Mouse (Mus musculus): ENCODE results near the gene Mettl5.
"Not testable (repeated sequence)": the region's sequence is repeated elsewhere in the genome, so short reads cannot be mapped to it uniquely, and the experiment has no call there.

The Mettl5 gene

DNA sequence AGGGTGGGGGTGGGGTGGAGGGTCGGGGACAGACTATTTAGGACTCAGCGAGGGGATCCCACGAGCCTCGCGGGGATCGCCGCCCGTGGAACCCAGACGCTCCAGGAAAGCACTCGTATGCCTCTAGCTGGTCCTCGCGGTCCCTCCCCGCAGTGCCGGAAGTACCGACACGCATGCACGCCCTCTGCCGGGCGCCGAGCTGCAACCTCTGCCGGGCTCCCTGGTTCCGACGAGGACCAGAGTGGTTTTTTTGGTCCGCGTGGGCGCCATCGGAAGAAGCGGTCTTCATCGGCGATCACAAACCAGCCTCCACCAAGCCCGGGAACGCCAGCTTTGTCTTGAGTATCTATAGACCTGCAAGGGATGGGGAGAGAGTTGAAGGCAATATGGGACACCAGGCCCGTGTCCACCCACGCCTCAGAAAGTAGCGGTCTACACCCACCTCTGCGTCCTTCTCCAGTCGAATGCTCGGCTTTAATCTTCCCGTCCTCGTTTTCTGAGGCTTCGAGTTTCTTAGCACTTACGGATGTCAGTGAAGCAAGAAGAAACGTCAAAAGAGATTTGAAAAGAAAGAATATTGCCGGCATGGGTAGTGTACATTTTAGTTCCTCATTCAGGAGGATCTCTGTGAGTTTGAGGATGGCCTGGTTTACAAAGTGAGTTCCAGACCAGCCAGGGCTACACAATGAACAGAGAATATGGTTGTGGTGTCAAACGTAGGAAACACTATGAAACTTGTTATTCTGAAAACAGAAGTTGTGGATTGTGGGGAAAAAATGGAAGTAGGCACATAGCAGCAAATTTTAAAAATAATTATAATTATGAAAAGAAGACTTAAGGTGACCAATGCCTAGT lies at the start of gene Mettl5:
Gene Mettl5, minus strand, starts transcription at position 165 of the 855 bp plus-strand sequence.
- peak; percentile 89 to 95 for DNase-seq

DNA sequence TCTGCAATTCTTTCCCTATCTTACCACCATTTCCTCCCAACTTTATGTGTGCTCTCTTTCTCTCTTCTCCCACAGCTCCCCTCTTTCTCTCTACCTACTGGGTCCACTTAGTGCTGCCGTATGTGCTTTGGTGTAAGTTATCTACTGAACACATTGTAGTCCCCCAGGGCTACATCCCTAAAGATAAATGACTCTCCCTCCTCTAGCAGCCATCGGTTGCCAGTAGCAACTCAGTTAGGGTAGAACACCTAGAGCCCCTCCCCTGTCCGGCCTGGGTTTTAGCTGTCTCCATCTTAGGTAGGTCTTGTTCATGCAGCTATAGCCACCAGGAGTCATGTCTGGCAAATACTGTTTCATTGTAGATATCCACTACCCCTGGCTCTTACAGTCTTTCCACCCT lies 39.5 kb upstream of the Mettl5 start:
- no peak for DNase-seq

DNA sequence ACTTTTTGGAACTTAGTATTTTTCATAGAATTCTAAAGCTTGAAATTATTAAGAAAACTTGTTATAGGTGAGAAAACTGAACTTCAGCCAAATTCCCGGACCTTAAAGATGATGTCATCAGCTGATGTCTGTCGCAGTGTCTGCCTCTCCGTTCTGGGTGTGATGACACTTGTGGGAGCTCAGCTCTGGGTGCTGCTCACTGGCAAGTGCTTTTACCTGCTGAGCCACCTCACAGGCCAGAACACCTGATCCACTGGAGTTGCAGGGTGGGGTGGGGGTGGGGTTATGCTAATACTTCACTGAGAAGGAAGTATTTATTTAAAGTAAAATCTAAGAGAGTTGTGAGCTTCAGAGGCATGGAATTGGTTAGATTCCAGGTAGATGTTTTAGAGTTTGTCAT lies 31.9 kb upstream of the Mettl5 start:
- no peak for DNase-seq

DNA sequence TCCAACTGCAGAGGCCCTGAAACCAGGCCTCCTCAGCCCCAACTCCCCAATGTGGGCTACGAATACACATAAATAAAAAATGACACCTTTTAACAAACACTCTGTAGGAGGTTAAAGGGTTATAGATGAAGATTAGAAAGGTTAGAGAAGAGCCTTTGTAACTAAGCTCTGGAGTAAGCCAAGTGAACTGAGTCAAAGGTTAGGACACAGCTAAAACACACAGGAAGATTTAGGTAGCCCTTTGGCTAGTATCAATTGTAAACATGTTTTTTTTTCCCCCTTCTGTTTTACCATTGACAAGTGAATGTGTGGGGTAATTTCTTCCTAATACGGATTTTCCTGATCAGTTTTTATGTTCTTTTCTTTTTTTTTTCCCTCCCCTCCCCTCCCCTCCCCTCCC lies 27.4 kb upstream of the Mettl5 start:
- DNase-seq, result no peak

DNA sequence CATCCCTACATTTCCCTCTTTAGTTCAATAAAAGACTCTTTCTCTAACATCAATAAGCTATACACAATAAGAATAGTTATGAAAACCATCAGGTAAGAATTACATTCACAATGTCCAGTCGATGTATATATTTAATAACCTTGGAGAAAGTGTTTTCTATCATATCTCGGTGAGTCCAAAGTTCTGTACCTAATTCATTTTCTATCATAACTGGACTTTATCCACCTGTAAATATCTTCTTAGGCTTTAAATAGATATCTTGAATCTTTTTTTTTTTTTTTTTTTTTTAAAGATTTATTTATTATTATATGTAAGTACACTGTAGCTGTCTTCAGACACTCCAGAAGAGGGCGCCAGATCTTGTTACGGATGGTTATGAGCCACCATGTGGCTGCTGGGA lies 22.0 kb upstream of the Mettl5 start:
- DNase-seq, result not testable (repeated sequence)

DNA sequence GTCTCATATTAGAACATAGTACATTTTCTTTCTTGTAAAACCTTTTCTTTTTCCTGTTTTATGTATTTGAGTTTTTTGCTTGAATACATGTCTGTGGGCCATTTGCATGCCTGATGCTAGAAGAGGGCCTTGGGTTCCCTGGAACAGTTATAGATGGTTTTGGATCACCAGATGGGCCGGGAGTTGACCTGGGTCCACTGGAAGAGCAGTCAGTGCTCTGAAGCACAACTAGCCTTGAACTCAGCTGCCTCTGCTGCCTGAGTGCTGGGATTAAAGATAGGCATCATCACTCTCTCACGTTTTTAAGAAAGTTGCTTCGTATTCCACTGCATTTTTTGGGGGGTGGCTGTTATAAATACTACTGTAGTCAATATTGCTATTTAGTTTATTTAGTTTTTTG lies 18.1 kb upstream of the Mettl5 start:
- DNase-seq, result no peak

DNA sequence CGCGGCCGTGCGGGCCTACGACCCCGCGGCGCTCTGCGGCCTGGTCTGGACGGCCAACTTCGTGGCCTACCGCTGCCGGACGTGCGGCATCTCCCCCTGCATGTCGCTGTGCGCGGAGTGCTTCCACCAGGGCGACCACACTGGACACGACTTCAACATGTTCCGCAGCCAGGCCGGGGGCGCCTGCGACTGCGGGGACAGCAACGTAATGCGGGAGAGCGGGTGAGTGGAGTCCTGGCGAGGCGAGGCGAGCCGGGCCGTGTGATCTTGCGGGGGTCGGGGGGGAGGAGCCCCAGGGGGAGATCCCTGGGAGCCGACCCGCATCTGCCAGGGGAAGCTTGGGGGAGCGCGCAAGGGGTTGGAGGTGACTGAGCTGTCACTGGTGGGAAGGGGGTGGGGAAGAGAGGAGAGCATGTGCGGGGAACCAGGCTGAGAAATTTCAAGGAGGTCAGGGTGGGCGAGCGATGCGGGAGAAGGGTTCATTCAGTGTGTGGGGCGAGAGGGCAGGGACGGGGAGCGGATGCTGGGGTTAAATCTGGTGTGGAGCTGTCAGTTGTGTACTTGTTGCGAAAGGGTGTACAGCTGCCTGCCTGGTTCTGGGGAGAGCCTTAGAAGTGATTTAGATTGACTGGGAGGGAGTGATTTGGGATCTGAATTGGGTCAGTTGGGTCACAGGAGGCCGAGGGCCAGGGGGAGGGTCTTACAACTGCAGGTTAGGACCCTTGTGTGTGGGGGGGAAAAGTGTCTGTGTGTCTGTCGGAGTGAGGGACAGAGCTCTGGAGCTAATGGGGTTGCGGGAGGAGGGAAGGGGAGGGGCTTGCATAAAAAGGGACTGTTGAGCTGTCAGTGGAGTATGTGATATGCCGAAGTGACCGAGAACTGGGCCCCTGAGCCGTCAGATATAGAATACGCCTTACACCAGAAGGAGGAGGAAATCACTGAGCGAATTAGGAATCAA lies 12.5 kb upstream of the Mettl5 start:
- DNase-seq, result peak; percentile 66 to 73

DNA sequence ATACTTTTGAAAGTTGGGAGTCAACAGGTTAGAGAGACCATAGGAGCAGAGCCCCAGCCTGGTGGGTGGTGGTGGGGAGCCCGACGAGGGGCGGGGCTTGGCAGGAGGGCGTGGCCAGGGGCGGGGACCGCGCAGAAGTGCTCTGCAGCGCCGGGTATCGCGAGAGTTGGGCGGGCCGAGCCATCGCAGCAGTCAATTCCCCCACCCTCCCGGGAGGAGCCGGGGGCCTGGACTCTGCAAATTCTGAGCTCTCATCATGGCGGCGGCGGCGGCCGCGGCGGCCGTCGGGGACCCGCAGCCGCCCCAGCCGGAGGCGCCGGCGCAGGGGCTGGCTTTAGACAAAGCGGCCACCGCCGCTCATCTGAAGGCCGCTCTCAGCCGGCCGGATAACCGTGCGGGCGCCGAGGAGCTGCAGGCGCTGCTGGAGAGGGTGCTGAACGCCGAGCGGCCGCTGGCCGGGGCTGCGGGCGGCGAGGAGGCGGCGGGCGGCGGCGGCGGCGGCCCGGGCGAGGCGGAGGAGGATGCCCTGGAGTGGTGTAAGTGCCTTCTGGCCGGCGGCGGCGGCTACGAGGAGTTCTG lies 11.7 kb upstream of the Mettl5 start, which contains the start of gene Ubr3:
Gene Ubr3, plus strand, starts transcription at position 208 of the 579 bp plus-strand sequence.
- DNase-seq, result peak; percentile 98 to 100

DNA sequence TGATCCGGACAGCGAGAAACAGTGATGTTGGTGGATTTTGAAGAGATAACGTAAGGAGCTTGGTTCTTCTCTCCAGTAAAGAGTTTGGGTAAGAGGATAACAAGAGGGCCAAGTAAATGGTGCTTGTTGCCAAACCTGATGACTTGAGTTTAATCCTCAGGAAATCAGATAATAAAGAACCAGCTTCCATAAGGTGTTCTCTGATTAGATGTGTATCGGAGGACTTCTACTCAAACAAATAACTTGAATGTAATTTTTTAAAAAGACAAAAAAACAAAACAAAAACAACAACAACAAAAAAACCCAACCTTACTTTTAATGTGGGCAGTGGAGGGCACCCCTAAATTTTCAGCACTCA lies 10.8 kb upstream of the Mettl5 start:
- no peak for DNase-seq

DNA sequence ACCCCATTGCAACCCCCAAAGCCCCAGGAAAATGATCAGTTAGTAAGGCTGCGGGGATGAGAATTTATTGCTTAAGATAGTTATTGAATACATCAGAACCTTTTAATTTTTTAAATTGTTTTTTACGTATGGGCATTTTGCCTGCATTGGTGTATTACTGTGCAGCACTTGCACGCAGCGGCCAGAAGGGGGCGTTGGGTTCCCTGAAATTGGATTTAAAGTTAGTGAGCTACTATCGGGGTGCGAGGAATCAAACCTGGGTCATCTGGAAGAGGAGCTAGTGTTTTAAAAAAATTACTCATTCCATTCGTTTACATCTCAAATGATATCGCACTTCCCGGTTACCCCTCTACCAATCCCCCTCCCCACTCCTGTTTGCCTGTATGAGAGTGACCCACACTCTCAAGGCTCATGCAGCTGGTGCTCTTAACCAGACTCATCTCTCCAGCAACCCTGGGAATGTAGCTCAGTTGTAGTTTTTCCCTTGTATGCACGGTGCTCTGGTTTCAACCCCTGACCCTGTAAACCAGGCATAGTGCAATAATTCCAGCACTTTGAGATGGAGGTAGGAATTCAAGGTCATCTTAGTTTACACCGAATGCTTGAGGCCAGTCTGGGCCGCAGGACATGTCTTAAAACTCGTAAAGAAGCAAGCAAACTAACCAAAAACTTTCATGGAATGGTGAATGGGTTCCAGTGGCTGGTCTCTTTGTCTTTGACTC lies 10.2 kb upstream of the Mettl5 start:
- DNase-seq, result peak in 1 of 2 experiments; percentile 16

DNA sequence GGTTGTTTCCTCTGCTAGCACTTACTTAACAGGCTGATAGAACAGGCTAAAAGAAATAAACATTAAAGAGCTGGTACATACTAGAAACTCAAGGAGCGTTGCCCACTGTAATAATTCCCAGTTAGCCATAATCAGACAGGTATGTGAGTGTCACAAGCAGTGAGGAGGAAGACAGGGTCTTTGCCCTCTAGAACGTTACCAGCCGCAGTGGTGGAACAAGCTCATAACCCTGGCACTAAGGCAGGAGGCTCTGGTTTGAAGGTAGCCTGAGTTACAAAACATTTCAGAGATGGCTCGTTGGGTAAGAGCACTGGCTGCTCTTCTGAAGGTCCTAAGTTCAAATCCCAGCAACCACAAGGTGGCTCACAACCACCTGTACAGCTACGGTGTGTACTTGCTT lies 8.5 kb upstream of the Mettl5 start:
- DNase-seq, result no peak

DNA sequence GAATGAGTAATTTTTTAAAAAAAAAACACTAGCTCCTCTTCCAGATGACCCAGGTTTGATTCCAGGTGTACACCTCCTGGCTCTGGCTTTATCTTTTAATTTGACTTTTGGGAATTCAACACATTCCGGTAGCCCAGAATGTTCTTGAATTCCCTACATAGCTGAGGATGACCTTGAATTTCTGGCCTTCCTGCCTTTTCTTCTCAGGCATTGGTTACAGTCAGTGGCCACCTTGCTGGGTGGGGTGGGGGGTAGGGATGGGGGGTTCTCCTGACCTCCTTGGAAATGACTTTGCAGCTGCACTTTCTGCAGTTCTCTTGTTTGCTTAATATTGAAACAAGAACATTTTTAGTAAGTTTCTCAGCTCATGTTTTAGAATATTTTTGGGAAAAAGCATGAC lies 7.7 kb upstream of the Mettl5 start:
- no peak for DNase-seq

DNA sequence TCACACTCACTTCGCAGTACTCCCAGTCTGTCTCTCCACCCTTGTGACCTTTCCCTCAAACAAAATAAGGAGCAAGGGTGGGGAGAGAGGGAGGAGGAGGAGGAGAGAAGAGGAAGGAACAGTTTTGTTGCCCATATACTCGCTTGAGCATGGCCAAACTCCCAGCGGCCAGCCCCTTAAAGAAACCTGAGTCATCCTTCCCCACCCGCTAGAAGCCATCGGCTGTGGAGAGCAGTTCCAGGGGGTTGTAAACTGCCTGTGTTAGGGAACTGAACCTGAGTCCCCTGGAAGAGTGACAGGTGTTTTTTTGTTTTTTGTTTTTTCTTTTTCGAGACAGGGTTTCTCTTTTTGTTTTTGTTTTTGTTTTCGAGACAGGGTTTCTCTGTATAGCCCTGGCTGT lies 5.4 kb upstream of the Mettl5 start:
- DNase-seq, result no peak

DNA sequence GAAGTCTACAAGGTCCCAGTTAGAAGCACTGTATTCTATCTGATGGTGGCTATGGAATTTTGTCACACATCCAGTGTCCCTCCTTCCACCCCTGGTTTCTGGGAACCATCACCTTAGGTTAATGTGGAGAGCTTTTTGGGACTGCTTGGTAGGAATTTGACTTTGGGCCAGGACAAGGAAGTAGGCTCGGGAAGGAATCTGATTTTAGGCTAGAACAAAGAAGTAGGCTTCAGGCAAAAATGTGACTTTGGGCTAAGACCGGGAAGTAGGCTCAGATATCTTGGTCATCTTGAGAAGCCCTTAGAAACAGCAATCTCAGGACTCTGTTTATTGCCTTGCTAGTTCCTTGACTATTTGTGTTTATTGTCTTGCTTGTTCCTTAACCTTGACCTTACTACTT lies 3.5 kb upstream of the Mettl5 start:
- DNase-seq, result no peak

DNA sequence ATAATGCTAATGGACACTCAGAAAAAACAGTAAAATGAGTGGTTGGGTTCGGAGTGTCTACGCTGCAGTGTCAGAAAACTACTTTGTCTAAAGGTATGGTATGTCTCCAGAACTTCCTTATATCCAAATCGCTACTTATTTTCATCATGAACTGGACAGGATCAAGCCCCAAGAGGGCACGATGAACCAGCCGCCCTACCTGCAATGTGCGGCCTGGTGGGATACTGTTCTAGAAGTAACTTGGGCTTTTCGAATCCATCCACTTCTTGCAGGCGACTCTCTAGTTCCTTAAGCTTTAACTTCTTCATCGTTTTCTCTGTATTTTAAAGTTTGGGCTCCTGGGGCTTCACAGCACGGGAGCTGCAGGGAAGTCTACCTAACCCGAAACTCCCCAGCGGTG lies 365 bp downstream of the Mettl5 start:
- no peak for DNase-seq

DNA sequence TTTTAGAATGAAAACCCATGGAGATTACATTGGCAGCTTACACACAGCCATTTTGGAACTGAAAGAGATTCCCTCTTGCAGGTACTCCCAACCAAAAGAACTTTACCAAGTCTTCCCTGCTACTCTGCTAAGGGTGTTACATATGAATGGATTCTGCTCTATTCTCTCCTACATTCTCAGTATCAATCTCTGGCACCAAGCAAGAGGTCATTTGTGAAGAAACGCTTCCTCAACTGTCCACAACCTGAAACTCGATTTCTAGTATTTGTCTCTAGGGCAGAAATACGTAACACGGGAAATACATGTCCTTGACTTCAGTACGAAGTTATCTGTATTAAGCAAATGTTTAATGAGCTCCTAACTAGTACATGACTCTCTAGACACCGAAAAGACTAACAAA lies 834 bp downstream of the Mettl5 start:
- DNase-seq, result no peak

DNA sequence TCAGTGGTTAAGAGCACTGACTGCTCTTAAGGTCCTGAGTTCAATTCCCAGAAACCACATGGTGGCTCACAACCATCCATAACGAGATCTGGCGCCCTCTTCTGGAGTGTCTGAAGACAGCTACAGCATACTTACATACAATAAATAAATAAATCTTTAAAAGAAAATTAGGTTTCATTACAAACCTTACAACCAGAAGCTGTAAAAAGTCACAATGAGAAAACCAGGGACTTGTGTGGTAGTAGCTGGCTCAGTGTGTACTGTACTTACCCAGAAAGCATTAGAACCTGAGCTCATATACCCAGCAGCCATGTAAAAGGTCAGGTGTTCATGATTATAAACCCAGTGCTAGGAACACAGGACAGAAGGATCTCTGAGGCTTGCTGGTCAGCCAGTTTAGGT lies 1.4 kb downstream of the Mettl5 start:
- peak in 1 of 2 experiments; percentile 7 for DNase-seq

DNA sequence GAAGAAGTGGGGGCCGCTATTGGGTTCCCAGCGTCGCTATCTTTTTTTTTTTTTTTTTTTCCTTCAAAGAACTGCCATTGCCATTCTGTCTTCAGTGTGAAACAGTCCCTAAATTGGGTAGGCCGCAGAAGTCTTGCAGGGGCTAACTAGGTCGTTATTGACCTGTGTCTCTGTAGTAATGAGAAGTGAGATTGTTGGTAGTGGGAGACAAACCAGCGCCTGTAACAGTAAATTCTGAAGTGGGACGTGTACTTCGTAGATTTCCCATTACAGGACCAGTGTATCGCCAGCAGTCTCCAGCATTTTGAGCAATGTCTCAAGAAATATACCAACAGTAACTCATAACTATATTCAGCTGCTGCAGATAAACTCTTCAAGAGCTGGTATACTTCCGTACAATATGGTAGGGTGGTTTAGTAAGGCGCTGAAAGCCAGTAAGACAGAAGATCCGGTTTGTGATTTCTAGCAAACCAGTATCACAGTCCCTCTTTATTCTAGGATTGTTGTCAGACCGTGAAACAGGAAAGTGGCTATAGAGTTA lies 23.2 kb downstream of the Mettl5 start:
- DNase-seq, result no peak

DNA sequence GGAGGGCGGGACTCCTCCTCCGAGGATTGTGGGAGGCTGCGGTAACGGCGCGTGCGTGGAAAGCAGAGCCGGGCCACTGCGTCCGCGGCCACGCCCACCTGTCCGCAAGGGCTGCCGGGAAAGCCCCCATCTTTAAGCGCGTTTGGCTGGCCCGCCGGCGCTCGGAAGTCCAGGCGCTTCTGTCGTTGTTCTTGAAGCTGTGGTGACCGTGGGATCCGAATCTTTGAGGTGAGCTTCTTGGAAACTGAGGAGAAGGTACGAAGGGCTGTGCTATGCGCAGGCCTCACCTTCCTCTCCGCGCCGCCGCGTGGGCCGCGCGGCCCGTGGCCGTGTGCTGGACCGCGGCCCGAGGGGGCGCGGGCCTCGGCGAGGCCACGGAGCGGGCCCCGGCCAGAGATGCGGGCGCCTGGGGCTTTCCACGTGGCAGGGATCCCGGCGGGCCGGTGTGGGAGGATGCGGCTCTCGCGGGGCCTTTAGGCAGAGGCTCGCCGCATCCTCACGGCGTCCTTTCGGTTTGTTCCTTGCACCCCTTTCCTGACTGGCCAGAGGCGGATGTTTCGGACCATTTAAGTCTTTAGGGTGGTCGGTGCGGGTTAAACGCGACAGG lies 23.8 kb downstream of the Mettl5 start, which contains the start of gene Ssb:
Gene Ssb, plus strand, starts transcription at position 78 of the 607 bp plus-strand sequence.
- peak; percentile 96 to 98 for DNase-seq

DNA sequence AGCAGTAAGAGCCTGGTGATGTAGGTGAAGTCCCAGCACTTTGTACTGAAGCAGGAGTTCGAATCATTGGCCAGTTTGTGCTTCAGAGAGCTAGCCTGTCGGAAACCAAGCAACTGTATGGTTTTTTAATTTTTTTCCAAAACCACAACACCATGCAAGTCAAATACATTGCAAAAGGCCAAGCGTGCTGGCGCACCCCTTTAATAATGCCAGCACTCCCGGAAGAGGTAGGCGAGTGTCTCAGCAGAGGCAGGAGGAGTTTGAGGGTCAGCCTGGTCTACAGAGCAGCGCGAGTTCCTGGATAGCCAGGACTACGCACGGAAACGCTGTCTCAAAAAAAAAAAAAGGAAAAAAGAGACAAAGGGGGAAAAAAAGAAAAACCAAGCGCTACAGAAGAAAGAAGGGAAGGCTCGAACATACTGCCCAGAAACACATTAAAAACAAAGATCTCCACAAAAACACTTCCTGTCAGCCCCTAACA lies 24.4 kb downstream of the Mettl5 start:
- peak; percentile 25 to 45 for DNase-seq

DNA sequence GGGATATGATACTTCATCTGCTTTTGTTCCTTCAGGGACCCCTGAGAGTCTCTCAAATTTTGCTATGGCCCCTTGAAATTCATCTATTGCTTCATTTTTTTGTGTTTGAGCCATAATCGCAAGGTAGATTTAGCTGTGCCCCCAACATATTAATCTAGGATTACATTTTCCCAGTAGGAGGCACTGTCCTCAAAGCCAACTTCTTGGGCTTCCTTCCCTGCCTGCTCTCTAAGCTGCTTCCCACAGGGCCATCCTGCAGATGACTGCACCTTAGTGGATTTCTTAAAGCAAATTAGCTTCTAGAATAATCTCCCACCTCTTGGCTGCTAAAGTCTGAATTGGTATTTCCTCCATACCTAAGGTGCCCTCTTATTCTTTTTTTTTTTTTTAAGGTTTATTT lies 27.5 kb downstream of the Mettl5 start:
- DNase-seq, result no peak

DNA sequence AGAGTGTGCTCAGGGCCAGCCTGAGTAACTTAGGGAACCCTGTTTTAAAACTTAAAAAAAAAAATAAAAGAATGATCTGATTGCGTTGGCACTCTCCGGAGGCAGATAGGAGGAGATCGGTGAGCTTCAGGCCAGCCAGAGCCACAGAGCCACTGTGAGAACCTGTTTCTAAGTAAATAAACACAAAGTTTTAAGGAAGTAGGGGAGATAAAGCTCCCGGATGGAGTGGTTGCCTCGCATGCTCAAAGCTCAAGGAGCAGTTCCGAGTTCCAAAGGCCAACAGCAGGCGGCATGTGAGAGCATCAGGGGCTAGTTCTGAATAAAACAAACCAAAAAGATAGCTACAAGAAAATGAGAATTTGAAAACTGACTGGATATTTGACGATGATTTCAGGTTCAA lies 29.0 kb downstream of the Mettl5 start:
- DNase-seq, result peak; percentile 7 to 49
